Mouse (Mus musculus): ENCODE data around the gene Itln1. TPM values are rescaled to one million over a fixed set of nuclear protein-coding genes. Genes with fewer than 3 reads are reported as not detected.

Gene Itln1
- polyA plus RNA-seq (2012; rRNA removed), result not detected in 2 replicates

- DNase-seq, result no peak
- no peak for TF ChIP-seq POLR2A (IDR thresholded peaks at IDR 0.05; ENCODE audit: low read depth, low read length)
- no peak for TF ChIP-seq CTCF (conservative IDR thresholded peaks at IDR 0.05; ENCODE audit: insufficient read depth, insufficient read length, low read depth, low read length)
- H3K4me3 ChIP-seq (ENCODE audit: insufficient read depth, low read depth, low read length), result no peak within 1 kb of the TSS
- H3K27ac ChIP-seq (ENCODE audit: insufficient read depth, low read depth, low read length), result no peak within 1 kb of the TSS
- H3K27me3 ChIP-seq (replicated peaks; ENCODE audit: control insufficient read depth, insufficient read depth, low read length), result no peaks in the 10 kb centered on the region; the same call in 1 of the 2 replicates
- H3K36me3 ChIP-seq (ENCODE audit: control insufficient read depth, insufficient read depth, low read length), result no peaks in the 10 kb centered on the region
- no peaks in the 10 kb centered on the region for H3K4me1 ChIP-seq (ENCODE audit: control insufficient read depth, insufficient read depth, low read length)
- 97% methylated on average over 1 of the region's 1 CpGs for WGBS
Measured at GRCm38 (mm10) chr1:171535194-171535593, at the start of gene Itln1. Gene Itln1 (minus strand): TSS chr1:171535294.

- no peak for DNase-seq
- Histone ChIP-seq H3K36me3 (ENCODE audit: control insufficient read depth, insufficient read depth, low read length) (no peaks in the 10 kb centered on the region), H3K4me1 (ENCODE audit: control insufficient read depth, insufficient read depth, low read length) (no peaks in the 10 kb centered on the region), H3K27me3 (replicated peaks; ENCODE audit: control insufficient read depth, insufficient read depth, low read length) (no peaks in the 10 kb centered on the region), H3K4me3 (ENCODE audit: insufficient read depth, low read depth, low read length) (no peak overlapping the region), H3K27ac (ENCODE audit: insufficient read depth, low read depth, low read length) (no peak overlapping the region)
- TF ChIP-seq CTCF (conservative IDR thresholded peaks at IDR 0.05; ENCODE audit: insufficient read depth, insufficient read length, low read depth, low read length) (no peak), POLR2A (IDR thresholded peaks at IDR 0.05; ENCODE audit: low read depth, low read length) (no peak)
- WGBS, result 88% methylated on average over 2 of the region's 2 CpGs
Measured at GRCm38 (mm10) chr1:171584584-171584983, 49.5 kb upstream of the Itln1 start.

- TF ChIP-seq CTCF (conservative IDR thresholded peaks at IDR 0.05; ENCODE audit: insufficient read depth, insufficient read length, low read depth, low read length) (no peak), POLR2A (IDR thresholded peaks at IDR 0.05; ENCODE audit: low read depth, low read length) (no peak)
- no peak overlapping the region for H3K4me3 ChIP-seq (ENCODE audit: insufficient read depth, low read depth, low read length)
- no peak overlapping the region for H3K27ac ChIP-seq (ENCODE audit: insufficient read depth, low read depth, low read length)
Measured at GRCm38 (mm10) chr1:171577168-171577567, 42.1 kb upstream of the Itln1 start.

GRCm38 (mm10) chr1:171568436-171568835 is 33.3 kb upstream of the Itln1 start:
- Histone ChIP-seq H3K4me3 (ENCODE audit: insufficient read depth, low read depth, low read length) (no peak overlapping the region), H3K4me1 (ENCODE audit: control insufficient read depth, insufficient read depth, low read length) (no peaks in the 10 kb centered on the region), H3K27ac (ENCODE audit: insufficient read depth, low read depth, low read length) (no peak overlapping the region), H3K36me3 (ENCODE audit: control insufficient read depth, insufficient read depth, low read length) (no peaks in the 10 kb centered on the region), H3K27me3 (replicated peaks; ENCODE audit: control insufficient read depth, insufficient read depth, low read length) (no peaks in the 10 kb centered on the region)
- no peak for DNase-seq
- TF ChIP-seq POLR2A (IDR thresholded peaks at IDR 0.05; ENCODE audit: low read depth, low read length) (no peak), CTCF (conservative IDR thresholded peaks at IDR 0.05; ENCODE audit: insufficient read depth, insufficient read length, low read depth, low read length) (no peak)
- WGBS, result 61% methylated on average over 2 of the region's 2 CpGs

More at GRCm38 (mm10) chr1:171577168-171577567, 42.1 kb upstream of the Itln1 start:
- no peak for DNase-seq
- Histone ChIP-seq H3K36me3 (ENCODE audit: control insufficient read depth, insufficient read depth, low read length) (no peaks in the 10 kb centered on the region), H3K4me1 (ENCODE audit: control insufficient read depth, insufficient read depth, low read length) (no peaks in the 10 kb centered on the region), H3K27me3 (replicated peaks; ENCODE audit: control insufficient read depth, insufficient read depth, low read length) (no peaks in the 10 kb centered on the region)
- WGBS, result 87% methylated on average over 7 of the region's 7 CpGs

GRCm38 (mm10) chr1:171566777-171567176 is 31.7 kb upstream of the Itln1 start:
- Histone ChIP-seq H3K4me1 (ENCODE audit: control insufficient read depth, insufficient read depth, low read length) (no peaks in the 10 kb centered on the region), H3K4me3 (ENCODE audit: insufficient read depth, low read depth, low read length) (no peak overlapping the region), H3K36me3 (ENCODE audit: control insufficient read depth, insufficient read depth, low read length) (no peaks in the 10 kb centered on the region), H3K27me3 (replicated peaks; ENCODE audit: control insufficient read depth, insufficient read depth, low read length) (no peaks in the 10 kb centered on the region), H3K27ac (ENCODE audit: insufficient read depth, low read depth, low read length) (no peak overlapping the region)
- WGBS, result 22% methylated on average over 8 of the region's 8 CpGs
- peak; percentile 47 for DNase-seq
- TF ChIP-seq CTCF (conservative IDR thresholded peaks at IDR 0.05; ENCODE audit: insufficient read depth, insufficient read length, low read depth, low read length), result peak; percentile 52
- no peak for TF ChIP-seq POLR2A (IDR thresholded peaks at IDR 0.05; ENCODE audit: low read depth, low read length)

- 61% methylated on average over 4 of the region's 4 CpGs for WGBS
- TF ChIP-seq POLR2A (IDR thresholded peaks at IDR 0.05; ENCODE audit: low read depth, low read length), result no peak
- TF ChIP-seq CTCF (conservative IDR thresholded peaks at IDR 0.05; ENCODE audit: insufficient read depth, insufficient read length, low read depth, low read length), result no peak
- no peak for DNase-seq
Measured at GRCm38 (mm10) chr1:171565888-171566287, 30.8 kb upstream of the Itln1 start.

GRCm38 (mm10) chr1:171564247-171564646 is 29.2 kb upstream of the Itln1 start:
- Histone ChIP-seq H3K27ac (ENCODE audit: insufficient read depth, low read depth, low read length) (no peak overlapping the region), H3K36me3 (ENCODE audit: control insufficient read depth, insufficient read depth, low read length) (no peaks in the 10 kb centered on the region), H3K27me3 (replicated peaks; ENCODE audit: control insufficient read depth, insufficient read depth, low read length) (no peaks in the 10 kb centered on the region), H3K4me1 (ENCODE audit: control insufficient read depth, insufficient read depth, low read length) (no peaks in the 10 kb centered on the region), H3K4me3 (ENCODE audit: insufficient read depth, low read depth, low read length) (no peak overlapping the region)
- TF ChIP-seq POLR2A (IDR thresholded peaks at IDR 0.05; ENCODE audit: low read depth, low read length), result no peak
- peak; percentile 60 for TF ChIP-seq CTCF (conservative IDR thresholded peaks at IDR 0.05; ENCODE audit: insufficient read depth, insufficient read length, low read depth, low read length)
- peak; percentile 12 for DNase-seq
- WGBS, result 65% methylated on average over 3 of the region's 3 CpGs

More at GRCm38 (mm10) chr1:171565888-171566287, 30.8 kb upstream of the Itln1 start:
- Histone ChIP-seq H3K36me3 (ENCODE audit: control insufficient read depth, insufficient read depth, low read length) (no peaks in the 10 kb centered on the region), H3K27me3 (replicated peaks; ENCODE audit: control insufficient read depth, insufficient read depth, low read length) (no peaks in the 10 kb centered on the region), H3K4me3 (ENCODE audit: insufficient read depth, low read depth, low read length) (no peak overlapping the region), H3K4me1 (ENCODE audit: control insufficient read depth, insufficient read depth, low read length) (no peaks in the 10 kb centered on the region), H3K27ac (ENCODE audit: insufficient read depth, low read depth, low read length) (no peak overlapping the region)
